Mouse (Mus musculus) thymus, postnatal 25 days (tissue): ENCODE measurements around the gene Tspo2.
A peak's percentile ranks its signal among the peaks of the same experiment; 100 is the strongest.

Source experiments
- DNase-seq: peaks from one replicate; pipeline ENCODE4 v3.0.0; 2022

The Tspo2 gene

DNA sequence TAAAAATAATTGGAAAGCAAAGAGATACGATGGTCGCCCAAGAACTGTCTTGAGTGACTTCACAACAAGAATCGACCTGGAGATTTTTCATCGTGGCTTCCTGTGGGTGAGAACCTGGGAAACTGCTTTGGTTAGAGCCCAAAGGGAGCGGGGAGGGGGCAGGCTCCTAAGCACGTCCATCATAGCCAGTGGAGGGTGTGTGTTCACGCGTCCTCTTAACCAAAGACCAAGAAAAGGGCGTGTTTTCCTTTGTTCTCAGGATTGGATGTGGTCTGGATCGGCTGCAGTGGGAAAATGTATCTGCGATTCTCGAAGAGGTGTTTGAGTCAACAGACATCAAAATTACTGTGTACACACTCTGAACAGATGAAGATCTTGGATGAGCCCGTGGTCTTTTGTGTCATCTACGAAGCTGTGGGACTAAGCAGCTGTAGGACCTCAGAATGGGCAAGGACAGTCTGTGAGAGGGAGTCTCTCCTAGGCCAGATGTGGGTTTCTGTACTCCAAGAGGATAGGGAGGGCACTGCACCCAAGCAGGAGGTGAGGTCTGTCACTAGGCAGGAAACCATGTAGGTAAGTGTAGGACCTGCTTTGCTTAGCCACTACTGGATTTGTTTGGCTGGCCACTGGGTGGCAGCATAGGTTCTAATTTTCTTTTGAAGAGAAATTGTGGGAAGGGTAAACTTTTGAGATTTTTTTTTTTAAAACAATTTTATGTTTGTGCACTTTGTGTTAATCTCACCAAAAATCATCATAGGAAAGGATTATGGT, 34.7 kb downstream of the Tspo2 start:
- peak; percentile 81 for DNase-seq

GRCm38 (mm10) chr17:48416011-48416410, 35.3 kb downstream of the Tspo2 start:
- DNase-seq = no peak

GRCm38 (mm10) chr17:48411241-48411640, 40.1 kb downstream of the Tspo2 start:
- DNase-seq = no peak

GRCm38 (mm10) chr17:48410299-48410785, 41.0 kb downstream of the Tspo2 start:
- DNase-seq = no peak

- DNase-seq = peak; percentile 100
These were observed 41.7 kb downstream of the Tspo2 start, which contains the start of the genes Nfya and Oard1 for GRCm38 (mm10) chr17:48409380-48410298. TSS of gene Nfya (minus strand) at chr17:48409906. TSS of gene Oard1 (plus strand) at chr17:48410014.

- peak; percentile 86 for DNase-seq
These were observed 42.6 kb downstream of the Tspo2 start for GRCm38 (mm10) chr17:48408526-48409291.

GRCm38 (mm10) chr17:48407910-48408525, 43.3 kb downstream of the Tspo2 start:
- no peak for DNase-seq

DNA sequence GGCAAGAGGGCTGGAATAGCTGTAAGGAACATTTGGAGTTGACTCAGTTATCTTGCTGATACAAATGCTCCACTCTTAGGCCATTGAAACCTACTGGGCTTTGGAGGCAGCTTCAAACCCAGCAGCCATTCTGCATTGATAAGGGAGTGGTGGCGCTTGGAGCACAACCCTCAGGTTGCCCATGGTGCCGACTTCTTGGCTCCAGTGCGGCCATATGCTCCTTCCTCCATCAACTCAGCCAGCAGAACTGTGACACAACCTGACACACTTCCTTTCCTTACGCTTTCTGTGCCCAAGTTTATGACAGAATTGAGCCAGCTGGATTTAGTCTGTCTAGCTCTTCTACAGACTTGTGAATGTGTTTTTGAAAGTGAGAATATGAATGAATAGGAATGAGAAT, 44.2 kb downstream of the Tspo2 start:
- no peak for DNase-seq

DNA sequence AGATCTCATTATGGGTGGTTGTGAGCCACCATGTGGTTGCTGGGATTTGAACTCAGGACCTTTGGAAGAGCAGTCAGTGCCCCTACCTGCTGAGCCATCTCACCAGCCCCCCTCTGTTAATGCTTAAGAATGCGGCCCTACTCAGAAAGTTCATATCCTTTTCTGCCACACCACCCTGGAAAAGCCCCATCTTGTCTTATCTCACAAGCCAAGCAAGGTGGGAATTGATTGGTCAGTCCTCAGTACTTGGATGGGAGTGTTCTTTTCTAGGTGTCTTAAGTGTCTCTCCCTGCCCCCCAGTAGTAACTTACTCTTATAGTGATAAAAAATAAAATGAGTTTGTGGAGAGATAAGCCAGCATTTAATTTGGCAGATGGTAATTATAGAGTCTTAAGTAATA, 46.6 kb downstream of the Tspo2 start:
- no peak for DNase-seq

- no peak for DNase-seq
These were observed 47.5 kb downstream of the Tspo2 start for GRCm38 (mm10) chr17:48403848-48404247.

- no peak for DNase-seq
These were observed 48.6 kb downstream of the Tspo2 start for GRCm38 (mm10) chr17:48402751-48403150.

GRCm38 (mm10) chr17:48401710-48402109, 49.6 kb downstream of the Tspo2 start:
- no peak for DNase-seq
